Mouse (Mus musculus): ENCODE measurements at regions not wholly inside any gene's neighbourhood (a gene's known extent, or its start where the extent isn't known, plus 50 kb on each side); places are given as distances from the start of the nearest gene placed in this dataset.

GRCm38 (mm10) chr5:111789904-111790303 is 56.2 kb downstream of the Gm26897 start:
- Histone ChIP-seq H3K36me3 (no peaks in the 10 kb centered on the region), H3K9me3 (replicated peaks) (no peaks in the 10 kb centered on the region), H3K27me3 (ENCODE audit: low read depth, poor library complexity, severe bottlenecking) (peaks cover 40% of the 10 kb centered on the region), H3K4me1 (peaks cover 45% of the 10 kb centered on the region), H3K27ac (replicated peaks) (peak overlapping the region; percentile 38; the same call in 1 of the 2 replicates), H3K4me3 (no peak overlapping the region)
- no peak for DNase-seq (ENCODE audit: low spot score)
- WGBS = 52% methylated on average over 4 of the region's 4 CpGs

- peaks cover 49% of the 10 kb centered on the region for H3K4me1 ChIP-seq
- no peak overlapping the region for H3K4me3 ChIP-seq
- DNase-seq (ENCODE audit: low spot score) = no peak
- no peaks in the 10 kb centered on the region for H3K36me3 ChIP-seq
- 67% methylated on average over 9 of the region's 9 CpGs for WGBS
- H3K27me3 ChIP-seq (ENCODE audit: low read depth, poor library complexity, severe bottlenecking) = peaks cover 45% of the 10 kb centered on the region
- no peaks in the 10 kb centered on the region for H3K9me3 ChIP-seq (replicated peaks)
- peak overlapping the region; percentile 38; the same call in 1 of the 2 replicates for H3K27ac ChIP-seq (replicated peaks)
These were observed 56.8 kb downstream of the Gm26897 start for GRCm38 (mm10) chr5:111790527-111790926.

- Histone ChIP-seq H3K4me1 (peaks cover 49% of the 10 kb centered on the region), H3K27ac (replicated peaks) (no peak overlapping the region)
- WGBS = 89% methylated on average over 5 of the region's 5 CpGs
These were observed 57.4 kb downstream of the Gm26897 start for GRCm38 (mm10) chr5:111791089-111791561.

GRCm38 (mm10) chr5:111792746-111793145 is 59.0 kb downstream of the Gm26897 start:
- Histone ChIP-seq H3K27me3 (ENCODE audit: low read depth, poor library complexity, severe bottlenecking) (peaks cover 51% of the 10 kb centered on the region), H3K4me1 (peaks cover 49% of the 10 kb centered on the region), H3K4me3 (no peak overlapping the region), H3K36me3 (no peaks in the 10 kb centered on the region), H3K9me3 (replicated peaks) (no peaks in the 10 kb centered on the region), H3K27ac (replicated peaks) (no peak overlapping the region)
- DNase-seq (ENCODE audit: low spot score) = no peak
- 91% methylated on average over 14 of the region's 14 CpGs for WGBS

More at GRCm38 (mm10) chr5:111791089-111791561, 57.4 kb downstream of the Gm26897 start:
- Histone ChIP-seq H3K27me3 (ENCODE audit: low read depth, poor library complexity, severe bottlenecking) (peaks cover 45% of the 10 kb centered on the region), H3K9me3 (replicated peaks) (no peaks in the 10 kb centered on the region), H3K36me3 (no peaks in the 10 kb centered on the region), H3K4me3 (no peak overlapping the region)
- no peak for DNase-seq (ENCODE audit: low spot score)

GRCm38 (mm10) chr5:111793178-111793577 is 59.5 kb downstream of the Gm26897 start:
- H3K27me3 ChIP-seq (ENCODE audit: low read depth, poor library complexity, severe bottlenecking) = peaks cover 51% of the 10 kb centered on the region
- H3K4me1 ChIP-seq = peaks cover 49% of the 10 kb centered on the region
- DNase-seq (ENCODE audit: low spot score) = no peak
- H3K36me3 ChIP-seq = no peaks in the 10 kb centered on the region
- 85% methylated on average over 4 of the region's 4 CpGs for WGBS
- H3K4me3 ChIP-seq = no peak overlapping the region
- H3K27ac ChIP-seq (replicated peaks) = no peak overlapping the region
- no peaks in the 10 kb centered on the region for H3K9me3 ChIP-seq (replicated peaks)

GRCm38 (mm10) chr5:111796889-111797288 is 63.2 kb downstream of the Gm26897 start:
- peaks cover 41% of the 10 kb centered on the region for H3K4me1 ChIP-seq
- no peak overlapping the region for H3K4me3 ChIP-seq
- H3K36me3 ChIP-seq = no peaks in the 10 kb centered on the region
- H3K27ac ChIP-seq (replicated peaks) = no peak overlapping the region
- H3K9me3 ChIP-seq (replicated peaks) = no peaks in the 10 kb centered on the region
- DNase-seq (ENCODE audit: low spot score) = no peak
- 81% methylated on average over 5 of the region's 5 CpGs for WGBS
- peaks cover 40% of the 10 kb centered on the region for H3K27me3 ChIP-seq (ENCODE audit: low read depth, poor library complexity, severe bottlenecking)

GRCm38 (mm10) chr5:111799700-111800311 is 66.1 kb downstream of the Gm26897 start:
- 50% methylated on average over 15 of the region's 15 CpGs for WGBS
- Histone ChIP-seq H3K9me3 (replicated peaks) (no peaks in the 10 kb centered on the region), H3K36me3 (no peaks in the 10 kb centered on the region), H3K4me3 (no peak overlapping the region), H3K27ac (replicated peaks) (peak overlapping the region; percentile 62), H3K4me1 (peaks cover 26% of the 10 kb centered on the region), H3K27me3 (ENCODE audit: low read depth, poor library complexity, severe bottlenecking) (peaks cover 20% of the 10 kb centered on the region)
- peak; percentile 31 for DNase-seq (ENCODE audit: low spot score)

- Histone ChIP-seq H3K36me3 (no peaks in the 10 kb centered on the region), H3K27ac (replicated peaks) (no peak overlapping the region), H3K27me3 (ENCODE audit: low read depth, poor library complexity, severe bottlenecking) (peaks cover 15% of the 10 kb centered on the region), H3K4me3 (no peak overlapping the region), H3K9me3 (replicated peaks) (no peaks in the 10 kb centered on the region), H3K4me1 (peaks cover 28% of the 10 kb centered on the region)
- no peak for DNase-seq (ENCODE audit: low spot score)
- 86% methylated on average over 11 of the region's 11 CpGs for WGBS
These were observed 66.8 kb downstream of the Gm26897 start for GRCm38 (mm10) chr5:111800511-111800910.

- no peak overlapping the region for H3K27ac ChIP-seq (replicated peaks)
- peaks cover 30% of the 10 kb centered on the region for H3K4me1 ChIP-seq
- no peaks in the 10 kb centered on the region for H3K36me3 ChIP-seq
- WGBS = 74% methylated on average over 2 of the region's 2 CpGs
- no peak overlapping the region for H3K4me3 ChIP-seq
- H3K27me3 ChIP-seq (ENCODE audit: low read depth, poor library complexity, severe bottlenecking) = peaks cover 15% of the 10 kb centered on the region
- no peak for DNase-seq (ENCODE audit: low spot score)
- H3K9me3 ChIP-seq (replicated peaks) = no peaks in the 10 kb centered on the region
These were observed 67.3 kb downstream of the Gm26897 start for GRCm38 (mm10) chr5:111801051-111801450.

- Histone ChIP-seq H3K27ac (replicated peaks) (no peak overlapping the region), H3K27me3 (ENCODE audit: low read depth, poor library complexity, severe bottlenecking) (peaks cover 3% of the 10 kb centered on the region; the same call in 1 of the 2 replicates), H3K36me3 (no peaks in the 10 kb centered on the region), H3K4me3 (no peak overlapping the region), H3K4me1 (peaks cover 33% of the 10 kb centered on the region), H3K9me3 (replicated peaks) (no peaks in the 10 kb centered on the region)
- 70% methylated on average over 6 of the region's 6 CpGs for WGBS
- no peak for DNase-seq (ENCODE audit: low spot score)
These were observed 70.8 kb downstream of the Gm26897 start for GRCm38 (mm10) chr5:111804542-111804941.

GRCm38 (mm10) chr5:111805150-111805549 is 71.4 kb downstream of the Gm26897 start:
- H3K4me1 ChIP-seq = peaks cover 27% of the 10 kb centered on the region
- H3K27me3 ChIP-seq (ENCODE audit: low read depth, poor library complexity, severe bottlenecking) = peaks cover 3% of the 10 kb centered on the region; the same call in 1 of the 2 replicates
- H3K9me3 ChIP-seq (replicated peaks) = no peaks in the 10 kb centered on the region
- 70% methylated on average over 7 of the region's 7 CpGs for WGBS
- DNase-seq (ENCODE audit: low spot score) = no peak
- H3K27ac ChIP-seq (replicated peaks) = peak overlapping the region; percentile 5; the same call in 1 of the 2 replicates
- H3K4me3 ChIP-seq = no peak overlapping the region
- H3K36me3 ChIP-seq = no peaks in the 10 kb centered on the region

- Histone ChIP-seq H3K4me1 (peaks cover 27% of the 10 kb centered on the region), H3K9me3 (replicated peaks) (no peaks in the 10 kb centered on the region), H3K27ac (replicated peaks) (peak overlapping the region; percentile 5; the same call in 1 of the 2 replicates), H3K27me3 (ENCODE audit: low read depth, poor library complexity, severe bottlenecking) (peaks cover 3% of the 10 kb centered on the region; the same call in 1 of the 2 replicates), H3K36me3 (no peaks in the 10 kb centered on the region), H3K4me3 (no peak overlapping the region)
- 70% methylated on average over 17 of the region's 17 CpGs for WGBS
- DNase-seq (ENCODE audit: low spot score) = no peak
These were observed 72.1 kb downstream of the Gm26897 start for GRCm38 (mm10) chr5:111805761-111806191.

- no peaks in the 10 kb centered on the region for H3K9me3 ChIP-seq (replicated peaks)
- H3K4me1 ChIP-seq = peaks cover 36% of the 10 kb centered on the region
- no peak for DNase-seq (ENCODE audit: low spot score)
- H3K27ac ChIP-seq (replicated peaks) = no peak overlapping the region
- WGBS = 45% methylated on average over 7 of the region's 7 CpGs
- no peak overlapping the region for H3K4me3 ChIP-seq
- peaks cover 9% of the 10 kb centered on the region for H3K27me3 ChIP-seq (ENCODE audit: low read depth, poor library complexity, severe bottlenecking)
- no peaks in the 10 kb centered on the region for H3K36me3 ChIP-seq
These were observed 76.5 kb downstream of the Gm26897 start for GRCm38 (mm10) chr5:111810079-111810808.
